Mouse (Mus musculus) spleen, adult 18-20 months (tissue): Measurements from ENCODE around the gene Trim27.

Source experiments
- DNase-seq, 2 experiments: peaks; one replicate each; pipeline ENCODE4 v3.0.0; 2022; ENCODE audit warnings: mixed read lengths in 2 of 2

Gene Trim27

GRCm38 (mm10) chr13:21179367-21179723 lies at the start of gene Trim27:
Gene Trim27 (plus strand): TSS chr13:21179445.
- no peak for DNase-seq

GRCm38 (mm10) chr13:21142421-21142820 lies 36.8 kb upstream of the Trim27 start:
- DNase-seq = no peak

GRCm38 (mm10) chr13:21145767-21146166 lies 33.5 kb upstream of the Trim27 start, which contains the start of gene Olfr1368:
Gene Olfr1368 (minus strand): TSS chr13:21145867.
- no peak for DNase-seq

GRCm38 (mm10) chr13:21155888-21156287 lies 23.4 kb upstream of the Trim27 start:
- no peak for DNase-seq

- DNase-seq = no peak
Observed at GRCm38 (mm10) chr13:21158071-21158470, 21.2 kb upstream of the Trim27 start.

- DNase-seq = peak; percentile 68 to 82
Observed at GRCm38 (mm10) chr13:21158785-21159474, 20.3 kb upstream of the Trim27 start.

- DNase-seq = peak in 1 of 2 experiments; percentile 32
Observed at GRCm38 (mm10) chr13:21159475-21159819, 19.8 kb upstream of the Trim27 start.

GRCm38 (mm10) chr13:21160041-21160511 lies 19.2 kb upstream of the Trim27 start:
- DNase-seq = no peak

GRCm38 (mm10) chr13:21160657-21161590 lies 18.3 kb upstream of the Trim27 start:
- peak; percentile 80 to 92 for DNase-seq

- no peak for DNase-seq
Observed at GRCm38 (mm10) chr13:21161591-21161990, 17.7 kb upstream of the Trim27 start.

- DNase-seq = no peak
Observed at GRCm38 (mm10) chr13:21162591-21162990, 16.7 kb upstream of the Trim27 start.

- DNase-seq = peak; percentile 59 to 78
Observed at GRCm38 (mm10) chr13:21166936-21167909, 12.0 kb upstream of the Trim27 start.

GRCm38 (mm10) chr13:21167910-21168300 lies 11.3 kb upstream of the Trim27 start:
- DNase-seq = peak in 1 of 2 experiments; percentile 26

- peak in 1 of 2 experiments; percentile 33 for DNase-seq
Observed at GRCm38 (mm10) chr13:21168371-21169011, 10.8 kb upstream of the Trim27 start.

- no peak for DNase-seq
Observed at GRCm38 (mm10) chr13:21169121-21169656, 10.1 kb upstream of the Trim27 start.

GRCm38 (mm10) chr13:21169657-21170430 lies 9.4 kb upstream of the Trim27 start:
- peak; percentile 69 to 75 for DNase-seq

- no peak for DNase-seq
Observed at GRCm38 (mm10) chr13:21170431-21171155, 8.7 kb upstream of the Trim27 start.

GRCm38 (mm10) chr13:21171156-21171530 lies 8.1 kb upstream of the Trim27 start:
- no peak for DNase-seq

- DNase-seq = no peak
Observed at GRCm38 (mm10) chr13:21171600-21172150, 7.6 kb upstream of the Trim27 start.
